Mouse (Mus musculus) intestine, embryonic 16.5 days (tissue): ENCODE data around the gene Olfr1378. TPM values are rescaled to one million over a fixed set of nuclear protein-coding genes. Genes with fewer than 3 reads are reported as not detected.

Source experiments
- ATAC-seq: fragments of 200-750 bp; cut with Nextera tagmentation; 2 replicates; pipeline ENCODE4 v1.8.0; 2017; ENCODE audit warnings: moderate TSS enrichment, moderate library complexity
- H3K27ac ChIP-seq: fragments of 300-500 bp; sonication (generic); 2 replicates; pipeline ENCODE4 v1.5.1; 2014; ENCODE audit warnings: mild to moderate bottlenecking, low read length
- H3K27me3 ChIP-seq: fragments of 300-500 bp; sonication (generic); replicated peaks from 2 replicates; pipeline ENCODE4 v1.6.1; 2014; ENCODE audit warnings: low read length, control low read depth, mixed read lengths; ENCODE audit not compliant: control insufficient read depth, insufficient read depth
- H3K36me3 ChIP-seq: fragments of 300-500 bp; sonication (generic); 2 replicates; pipeline ENCODE4 v1.6.1; 2014; ENCODE audit warnings: low read length, control low read depth; ENCODE audit not compliant: control insufficient read depth, insufficient read depth
- H3K4me1 ChIP-seq: fragments of 300-500 bp; sonication (generic); 2 replicates; pipeline ENCODE4 v1.6.1; 2014; ENCODE audit warnings: low read length, control low read depth, mixed read lengths; ENCODE audit not compliant: control insufficient read depth, insufficient read depth
- H3K4me2 ChIP-seq: fragments of 300-500 bp; sonication (generic); 2 replicates; pipeline ENCODE4 v1.6.1; 2014; ENCODE audit warnings: low read depth, low read length, control low read depth
- H3K4me3 ChIP-seq: fragments of 300-500 bp; sonication (generic); 2 replicates; pipeline ENCODE4 v1.5.1; 2014; ENCODE audit warnings: mild to moderate bottlenecking, low read length
- H3K9ac ChIP-seq: fragments of 300-500 bp; sonication (generic); 2 replicates; pipeline ENCODE4 v1.6.1; 2014; ENCODE audit warnings: low read depth, low read length
- H3K9me3 ChIP-seq: fragments of 300-500 bp; sonication (generic); 2 replicates; pipeline ENCODE4 v1.6.1; 2016; ENCODE audit warnings: low read length, control low read depth; ENCODE audit not compliant: control insufficient read depth
- WGBS: fragments of 180-500 bp; shearing (Covaris S2); extraction: QIAGEN DNeasy Blood & Tissue Kit; methylation state at CpG from one replicate; pipeline ENCODE4 v1.1.7; 2014; 5-methylcytosine and 5-hydroxymethylcytosine counted together
- polyA plus RNA-seq: library from polyadenylated mRNA; unstranded; fragments of >200 nt; fragmentation: Nextera tagmentation; extraction: Ambion mirVana; gene quantifications from 2 replicates; pipeline ENCODE4 v1.2.1, GENCODE M21; 2015

Olfr1378 gene
- polyA plus RNA-seq, 1 experiment from 2014 or later, result not detected

DNA sequence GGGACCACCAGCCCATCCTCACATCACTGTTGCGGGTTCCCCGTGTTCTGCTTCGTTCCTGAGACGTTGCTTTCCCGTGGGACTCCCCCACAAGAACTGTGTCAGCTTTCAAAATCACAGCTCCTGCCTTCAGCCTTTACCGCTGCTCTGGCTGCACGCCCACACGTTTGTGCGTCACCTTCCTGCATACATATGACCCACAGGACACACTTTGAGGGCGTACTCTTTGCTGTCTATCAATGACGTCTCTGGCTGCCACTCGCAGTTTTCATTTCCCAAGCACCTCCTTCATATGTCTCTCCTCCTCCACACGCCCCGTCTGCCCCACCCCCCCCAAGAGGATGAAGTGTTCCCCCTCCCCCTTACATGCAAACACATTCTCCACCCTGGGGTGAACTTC lies 14.0 kb upstream of the Olfr1378 start:
- Histone ChIP-seq H3K27me3 (no peaks in the 10 kb centered on the region), H3K4me2 (no peak overlapping the region), H3K4me1 (no peaks in the 10 kb centered on the region), H3K27ac (no peak overlapping the region), H3K9me3 (no peaks in the 10 kb centered on the region), H3K9ac (no peak overlapping the region), H3K4me3 (no peak overlapping the region), H3K36me3 (no peaks in the 10 kb centered on the region)
- WGBS, result 58% methylated on average over 14 of the region's 14 CpGs
- ATAC-seq, result no peak

DNA sequence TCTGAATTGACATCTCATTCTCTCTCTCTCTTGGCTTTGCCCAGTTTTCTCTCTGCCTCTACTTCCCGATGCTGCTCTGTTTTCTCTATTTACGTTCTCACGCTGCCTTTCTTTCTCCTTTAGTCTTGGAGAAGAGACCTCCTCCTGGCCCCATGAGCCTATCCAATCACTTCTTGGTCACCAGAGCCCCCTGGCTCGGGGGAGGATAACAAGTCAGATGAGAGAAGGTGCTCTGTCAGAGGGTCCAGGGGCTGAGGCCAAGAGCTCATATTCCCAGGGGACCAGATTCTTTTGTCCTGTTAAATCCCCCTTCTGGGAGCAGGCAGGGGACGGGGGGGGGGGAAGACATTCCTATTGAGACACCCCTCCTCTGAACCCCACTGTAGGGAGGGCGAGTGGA lies 12.7 kb upstream of the Olfr1378 start, which contains the start of gene Prop1:
Prop1 (minus strand) TSS at position 101 of the 400 bp plus-strand sequence.
- H3K4me2 ChIP-seq, result no peak within 1 kb of the TSS

GRCm38 (mm10) chr11:50964886-50965285 lies 1.4 kb upstream of the Olfr1378 start:
- 82% methylated on average over 2 of the region's 2 CpGs for WGBS
- Histone ChIP-seq H3K36me3 (no peaks in the 10 kb centered on the region), H3K9ac (no peak overlapping the region), H3K4me3 (no peak overlapping the region), H3K4me2 (no peak overlapping the region), H3K9me3 (no peaks in the 10 kb centered on the region), H3K4me1 (no peaks in the 10 kb centered on the region), H3K27ac (no peak overlapping the region), H3K27me3 (no peaks in the 10 kb centered on the region)
- ATAC-seq, result no peak

More for the DNA sequence above, 12.7 kb upstream of the Olfr1378 start, which contains the start of gene Prop1:
- no peak within 1 kb of the TSS for H3K4me3 ChIP-seq
- no peak within 1 kb of the TSS for H3K27ac ChIP-seq
- no peaks in the 10 kb centered on the region for H3K9me3 ChIP-seq
- no peaks in the 10 kb centered on the region for H3K27me3 ChIP-seq
- WGBS, result 66% methylated on average over 6 of the region's 6 CpGs
- H3K9ac ChIP-seq, result no peak within 1 kb of the TSS
- no peaks in the 10 kb centered on the region for H3K36me3 ChIP-seq
- ATAC-seq, result no peak
- H3K4me1 ChIP-seq, result no peaks in the 10 kb centered on the region

GRCm38 (mm10) chr11:50977216-50977615 lies 10.9 kb downstream of the Olfr1378 start:
- H3K27me3 ChIP-seq, result no peaks in the 10 kb centered on the region
- ATAC-seq, result no peak
- H3K9me3 ChIP-seq, result no peaks in the 10 kb centered on the region
- no peaks in the 10 kb centered on the region for H3K4me1 ChIP-seq
- no peak overlapping the region for H3K4me2 ChIP-seq
- H3K9ac ChIP-seq, result no peak overlapping the region
- no peak overlapping the region for H3K27ac ChIP-seq
- 65% methylated on average over 4 of the region's 4 CpGs for WGBS
- no peaks in the 10 kb centered on the region for H3K36me3 ChIP-seq
- H3K4me3 ChIP-seq, result no peak overlapping the region

- no peaks in the 10 kb centered on the region for H3K36me3 ChIP-seq
- no peak within 1 kb of the TSS for H3K27ac ChIP-seq
- no peaks in the 10 kb centered on the region for H3K4me1 ChIP-seq
- WGBS, result 72% methylated on average over 5 of the region's 5 CpGs
- no peak within 1 kb of the TSS for H3K4me2 ChIP-seq
- H3K27me3 ChIP-seq, result no peaks in the 10 kb centered on the region
- H3K9ac ChIP-seq, result no peak within 1 kb of the TSS
- H3K9me3 ChIP-seq, result no peaks in the 10 kb centered on the region
- H3K4me3 ChIP-seq, result no peak within 1 kb of the TSS
- ATAC-seq, result no peak
Observed at GRCm38 (mm10) chr11:50981667-50982066, 15.3 kb downstream of the Olfr1378 start, which contains the start of gene Olfr1377. Gene Olfr1377, plus strand, starts transcription at chr11:50981967.

DNA sequence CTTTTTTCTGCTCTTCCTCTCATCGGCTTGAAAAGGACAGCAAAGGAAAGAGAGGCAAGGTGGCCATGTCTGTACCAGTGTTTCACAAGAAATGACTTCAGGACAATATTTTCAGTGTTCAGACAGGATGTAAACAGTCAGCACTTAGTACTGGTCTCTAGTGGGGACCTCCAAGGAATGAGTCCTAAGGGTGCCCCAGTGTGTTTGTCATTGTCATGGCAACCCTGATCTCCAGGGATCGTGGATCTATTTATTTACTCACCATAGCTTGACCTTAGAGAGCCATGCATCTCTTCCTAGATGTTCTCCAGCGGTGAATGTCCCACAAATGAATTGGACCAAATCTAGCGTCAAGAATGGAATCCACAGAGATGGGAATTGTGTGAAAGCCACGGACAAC lies 37.0 kb downstream of the Olfr1378 start, which contains the start of gene Olfr51:
Olfr51 (plus strand) TSS at position 301 of the 400 bp plus-strand sequence.
- 71% methylated on average over 5 of the region's 5 CpGs for WGBS
- Histone ChIP-seq H3K4me1 (no peaks in the 10 kb centered on the region), H3K4me2 (no peak within 1 kb of the TSS), H3K27me3 (no peaks in the 10 kb centered on the region), H3K4me3 (no peak within 1 kb of the TSS), H3K36me3 (no peaks in the 10 kb centered on the region), H3K9ac (no peak within 1 kb of the TSS), H3K27ac (no peak within 1 kb of the TSS), H3K9me3 (no peaks in the 10 kb centered on the region)
- no peak for ATAC-seq

DNA sequence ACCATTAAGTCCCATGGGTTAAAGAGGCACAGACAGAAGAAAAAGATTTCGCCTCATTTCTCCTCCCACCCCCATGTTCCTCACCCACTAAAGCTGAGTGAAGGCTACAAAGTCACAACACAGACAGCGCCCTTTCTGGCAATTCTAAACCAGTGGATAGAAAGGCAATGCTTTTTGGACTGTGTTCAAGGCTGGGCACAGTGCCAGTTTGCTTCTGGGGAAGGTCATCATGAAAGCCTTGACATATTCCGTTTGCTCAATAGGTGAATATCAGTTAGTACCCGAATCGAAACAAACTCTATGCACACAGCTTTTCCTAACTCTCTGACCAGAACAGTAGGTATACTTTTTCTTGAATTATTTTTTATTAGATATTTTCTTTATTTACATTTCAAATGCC lies 45.5 kb downstream of the Olfr1378 start:
- H3K27me3 ChIP-seq, result no peaks in the 10 kb centered on the region
- H3K27ac ChIP-seq, result no peak overlapping the region
- 57% methylated on average over 5 of the region's 5 CpGs for WGBS
- H3K4me2 ChIP-seq, result no peak overlapping the region
- no peaks in the 10 kb centered on the region for H3K4me1 ChIP-seq
- no peak overlapping the region for H3K4me3 ChIP-seq
- no peak overlapping the region for H3K9ac ChIP-seq
- ATAC-seq, result no peak
- no peaks in the 10 kb centered on the region for H3K9me3 ChIP-seq
- H3K36me3 ChIP-seq, result no peaks in the 10 kb centered on the region

- H3K4me1 ChIP-seq, result no peaks in the 10 kb centered on the region
- no peaks in the 10 kb centered on the region for H3K27me3 ChIP-seq
- H3K9ac ChIP-seq, result no peak within 1 kb of the TSS
- H3K9me3 ChIP-seq, result no peaks in the 10 kb centered on the region
- no peaks in the 10 kb centered on the region for H3K36me3 ChIP-seq
- H3K4me2 ChIP-seq, result no peak within 1 kb of the TSS
- no peak within 1 kb of the TSS for H3K27ac ChIP-seq
- no peak within 1 kb of the TSS for H3K4me3 ChIP-seq
- no peak for ATAC-seq
- 81% methylated on average over 1 of the region's 1 CpGs for WGBS
Observed at GRCm38 (mm10) chr11:51013936-51014335, 47.6 kb downstream of the Olfr1378 start, which contains the start of gene Olfr54. Gene Olfr54, plus strand, starts transcription at chr11:51014236.

- WGBS, result 50% methylated on average over 2 of the region's 2 CpGs
- no peak overlapping the region for H3K4me3 ChIP-seq
- no peaks in the 10 kb centered on the region for H3K9me3 ChIP-seq
- H3K36me3 ChIP-seq, result no peaks in the 10 kb centered on the region
- no peak overlapping the region for H3K27ac ChIP-seq
- H3K4me2 ChIP-seq, result no peak overlapping the region
- ATAC-seq, result no peak
- no peak overlapping the region for H3K9ac ChIP-seq
- H3K27me3 ChIP-seq, result no peaks in the 10 kb centered on the region
- H3K4me1 ChIP-seq, result no peaks in the 10 kb centered on the region
Observed at GRCm38 (mm10) chr11:51016341-51016740, 50.0 kb downstream of the Olfr1378 start.
